Mouse (Mus musculus): Measurements from ENCODE around the gene Sgsm2.

GRCm38 (mm10) chr11:74894619-74895018 is 2.2 kb downstream of the Sgsm2 start:
- TF ChIP-seq POLR2A (IDR thresholded peaks at IDR 0.05; ENCODE audit: borderline replicate concordance, low read depth, low read length) (no peak), CTCF (IDR thresholded peaks at IDR 0.05; ENCODE audit: low read depth, low read length) (no peak)
